27 mouse cellular contexts compared by ENCODE assay signal in genomic region chr4:45727474-45727873, GRCm38 (mm10).
DNase-seq lines count a peak whose midpoint lies in the region; ATAC-seq lines count a peak whose summit lies in the region.
"Had no signal": no experiment of that assay in that cellular context is flagged by ENCODE, and none has a peak within 500 bp of the region (broad histone marks: within the 10 kb centered on the region; RNA-seq: fewer than 3 reads in every experiment).

No protein-coding gene starts in this region.

- 34% methylated on average over 9 of the region's 9 CpGs for WGBS in hindbrain, embryonic 12.5 days
- WGBS in hindbrain, embryonic 14.5 days = 26% methylated on average over 9 of the region's 9 CpGs
- WGBS in neural tube, embryonic 11.5 days = 21% methylated on average over 9 of the region's 9 CpGs
- 10% methylated on average over 9 of the region's 9 CpGs for WGBS in neural tube, embryonic 15.5 days

- H3K9ac ChIP-seq in hindbrain, embryonic 12.5 days = 0 out of 2 replicates have a peak overlapping the region, but pooled peaks have one; percentile 2
- H3K9ac ChIP-seq in hindbrain, embryonic 14.5 days = no peak overlapping the region
- H3K9ac ChIP-seq in neural tube, embryonic 11.5 days (ENCODE audit: low read length) = no peak overlapping the region
- H3K9ac ChIP-seq in neural tube, embryonic 15.5 days (replicated peaks) = no peak overlapping the region
- H3K9ac ChIP-seq: embryonic facial prominence, embryonic 15.5 days; forebrain, embryonic 13.5 days; heart, embryonic 15.5 days; limb, embryonic 12.5 days; liver, embryonic 15.5 days; lung, embryonic 14.5 days had no signal

- H3K27me3 ChIP-seq in hindbrain, embryonic 12.5 days = no peaks in the 10 kb centered on the region
- no peaks in the 10 kb centered on the region for H3K27me3 ChIP-seq in hindbrain, embryonic 14.5 days (ENCODE audit: control insufficient read depth, insufficient read depth, low read length)
- H3K27me3 ChIP-seq in neural tube, embryonic 11.5 days (ENCODE audit: control insufficient read depth, insufficient read depth, low read length) = no peaks in the 10 kb centered on the region
- H3K27me3 ChIP-seq in neural tube, embryonic 15.5 days (replicated peaks) = no peaks in the 10 kb centered on the region
- H3K27me3 ChIP-seq: CH12.LX; embryonic facial prominence, embryonic 15.5 days; heart, embryonic 15.5 days had no signal

- 0 out of 2 replicates have a peak overlapping the region, but pooled peaks have one; percentile 24 for H3K27ac ChIP-seq in hindbrain, embryonic 12.5 days
- no peak overlapping the region for H3K27ac ChIP-seq in hindbrain, embryonic 14.5 days
- H3K27ac ChIP-seq in neural tube, embryonic 11.5 days (ENCODE audit: low read depth, low read length) = peak overlapping the region; percentile 53; the same call in 1 of the 2 replicates
- no peak overlapping the region; the same call in 1 of the 2 replicates for H3K27ac ChIP-seq in neural tube, embryonic 15.5 days (replicated peaks)
- H3K27ac ChIP-seq: embryonic facial prominence, embryonic 15.5 days; forebrain, embryonic 13.5 days; heart, embryonic 10.5 days; heart, embryonic 15.5 days; left cerebral cortex, adult 2 months; limb, embryonic 12.5 days; liver, embryonic 15.5 days had no signal

- peaks cover 42% of the 10 kb centered on the region for H3K4me1 ChIP-seq in hindbrain, embryonic 12.5 days
- peaks cover 41% of the 10 kb centered on the region for H3K4me1 ChIP-seq in hindbrain, embryonic 14.5 days (replicated peaks; ENCODE audit: control insufficient read depth, insufficient read depth, low read length)
- peaks cover 32% of the 10 kb centered on the region for H3K4me1 ChIP-seq in neural tube, embryonic 11.5 days (ENCODE audit: control insufficient read depth, insufficient read depth, low read length)
- peaks cover 51% of the 10 kb centered on the region for H3K4me1 ChIP-seq in neural tube, embryonic 15.5 days
- H3K4me1 ChIP-seq: liver, embryonic 15.5 days had no signal

- H3K36me3 ChIP-seq in hindbrain, embryonic 12.5 days = no peaks in the 10 kb centered on the region
- no peaks in the 10 kb centered on the region for H3K36me3 ChIP-seq in hindbrain, embryonic 14.5 days (replicated peaks; ENCODE audit: control insufficient read depth, insufficient read depth)
- no peaks in the 10 kb centered on the region for H3K36me3 ChIP-seq in neural tube, embryonic 11.5 days (ENCODE audit: control insufficient read depth, insufficient read depth, low read length)
- H3K36me3 ChIP-seq in neural tube, embryonic 15.5 days = no peaks in the 10 kb centered on the region
- H3K36me3 ChIP-seq: embryonic facial prominence, embryonic 15.5 days; heart, embryonic 10.5 days; heart, embryonic 15.5 days; limb, embryonic 12.5 days; liver, embryonic 15.5 days had no signal

- peak; percentile 39 for DNase-seq in embryo, embryonic 10.5 days (ENCODE audit: low spot score)
- no peak for DNase-seq in embryo, embryonic 10 days (ENCODE audit: low spot score)
- no peak for DNase-seq in hindbrain, embryonic 14.5 days (ENCODE audit: low spot score)
- DNase-seq in neural tube, embryonic 11.5 days (ENCODE audit: low spot score) = no peak
- DNase-seq in yolk sac, embryonic 10.5 days (ENCODE audit: low spot score) = peak; percentile 4
- no peak for DNase-seq in adrenal gland, adult 18-20 months (ENCODE audit: low spot score in 2 of 2)
- DNase-seq: adrenal gland, adult 8-10 months; cerebellum, adult 8-10 months; cerebellum, postnatal 25 days; gastrocnemius, postnatal 25 days; heart, adult 11 months; kidney, adult 11 months; kidney, postnatal 14 days; lung, embryonic 14.5 days; lung, postnatal 14 days; thymus, postnatal 4 days had no signal

- no peaks in the 10 kb centered on the region for H3K9me3 ChIP-seq in hindbrain, embryonic 12.5 days (replicated peaks)
- no peaks in the 10 kb centered on the region for H3K9me3 ChIP-seq in hindbrain, embryonic 14.5 days (ENCODE audit: control insufficient read depth, low read length)
- H3K9me3 ChIP-seq in neural tube, embryonic 11.5 days (ENCODE audit: control insufficient read depth, low read length) = no peaks in the 10 kb centered on the region
- no peaks in the 10 kb centered on the region for H3K9me3 ChIP-seq in neural tube, embryonic 15.5 days (replicated peaks)
- H3K9me3 ChIP-seq: embryonic facial prominence, embryonic 15.5 days; forebrain, embryonic 13.5 days; heart, embryonic 10.5 days; heart, embryonic 15.5 days; limb, embryonic 12.5 days; liver, embryonic 15.5 days had no signal

- no peak overlapping the region for H3K4me2 ChIP-seq in hindbrain, embryonic 12.5 days (replicated peaks)
- H3K4me2 ChIP-seq in hindbrain, embryonic 14.5 days (replicated peaks) = no peak overlapping the region
- no peak overlapping the region for H3K4me2 ChIP-seq in neural tube, embryonic 11.5 days (ENCODE audit: low read depth)
- no peak overlapping the region for H3K4me2 ChIP-seq in neural tube, embryonic 15.5 days
- H3K4me2 ChIP-seq: embryonic facial prominence, embryonic 15.5 days; forebrain, embryonic 13.5 days; heart, embryonic 15.5 days; limb, embryonic 12.5 days; liver, embryonic 15.5 days; lung, embryonic 14.5 days had no signal

- no peak overlapping the region for H3K4me3 ChIP-seq in hindbrain, embryonic 12.5 days
- H3K4me3 ChIP-seq in hindbrain, embryonic 14.5 days (replicated peaks; ENCODE audit: low read length) = no peak overlapping the region
- H3K4me3 ChIP-seq in neural tube, embryonic 11.5 days (ENCODE audit: low read depth, low read length) = no peak overlapping the region
- no peak overlapping the region for H3K4me3 ChIP-seq in neural tube, embryonic 15.5 days (replicated peaks)
- H3K4me3 ChIP-seq: embryonic facial prominence, embryonic 15.5 days; forebrain, embryonic 13.5 days; heart, embryonic 10.5 days; heart, embryonic 15.5 days; left cerebral cortex, adult 2 months; limb, embryonic 12.5 days; liver, embryonic 15.5 days had no signal

- no peak for ATAC-seq in hindbrain, embryonic 12.5 days (ENCODE audit: low FRiP score)
- no peak for ATAC-seq in hindbrain, embryonic 14.5 days (ENCODE audit: low FRiP score)
- no peak for ATAC-seq in neural tube, embryonic 11.5 days (ENCODE audit: insufficient read depth, low FRiP score, low TSS enrichment)
- no peak for ATAC-seq in neural tube, embryonic 15.5 days (ENCODE audit: low FRiP score)
- ATAC-seq: activated CD4-positive, CD25-positive, alpha-beta regulatory T cell, adult 4 months; forebrain, embryonic 13.5 days had no signal

Comparison
In these comparisons a context has a peak if more than half of its experiments do, and no peak if none do; other contexts are left out.
1. DNase-seq: peak in embryo, embryonic 10.5 days (single experiment) and yolk sac, embryonic 10.5 days (single experiment); none in embryo, embryonic 10 days (single experiment), hindbrain, embryonic 14.5 days (single experiment), neural tube, embryonic 11.5 days (single experiment) and adrenal gland, adult 18-20 months (0 of 2).
2. H3K27ac ChIP-seq: peak in hindbrain, embryonic 12.5 days (single experiment) and neural tube, embryonic 11.5 days (single experiment); none in hindbrain, embryonic 14.5 days (single experiment) and neural tube, embryonic 15.5 days (single experiment).